ENCODE assay signal across 17 mouse cellular contexts in the genomic region with DNA sequence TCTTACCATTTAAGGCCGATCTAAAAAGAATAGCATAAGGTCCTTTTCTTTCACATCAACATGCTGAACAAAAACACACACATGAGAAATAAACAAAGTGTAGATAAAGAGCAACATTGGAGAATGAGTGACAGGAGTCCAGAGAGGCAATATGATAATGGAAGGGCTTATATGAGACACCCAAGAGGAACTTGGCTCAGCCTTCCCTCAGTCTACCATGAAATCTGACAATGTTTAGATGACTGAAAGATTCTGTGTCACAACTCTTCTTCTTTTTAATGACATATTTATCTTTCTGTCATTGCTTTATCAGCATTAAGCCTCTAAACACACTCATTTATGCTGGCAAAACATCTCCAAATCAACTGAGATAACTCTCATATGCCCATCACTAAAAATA.
"Had no signal": no experiment of that assay in that cellular context is flagged by ENCODE, and none has a peak within 500 bp of the region (broad histone marks: within the 10 kb centered on the region; RNA-seq: fewer than 3 reads in every experiment).

No protein-coding gene starts in this region.

- H3K9me3 ChIP-seq: liver, embryonic 15.5 days; lung, embryonic 15.5 days; megakaryocyte, embryonic 14.5 days; midbrain, embryonic 13.5 days; midbrain, embryonic 15.5 days; neural tube, embryonic 12.5 days; stomach, embryonic 15.5 days had no signal

- H3K27ac ChIP-seq: liver, embryonic 15.5 days; lung, embryonic 15.5 days; macrophage; midbrain, embryonic 13.5 days; midbrain, embryonic 15.5 days; neural tube, embryonic 12.5 days; stomach, embryonic 15.5 days; stomach, postnatal 0 days had no signal

- H3K4me2 ChIP-seq: liver, embryonic 15.5 days; lung, embryonic 15.5 days; midbrain, embryonic 13.5 days; midbrain, embryonic 15.5 days; neural tube, embryonic 12.5 days; stomach, embryonic 15.5 days had no signal

- ATAC-seq: liver, postnatal 0 days; lung, postnatal 0 days; midbrain, embryonic 13.5 days; midbrain, embryonic 15.5 days had no signal

- H3K4me1 ChIP-seq: liver, embryonic 15.5 days; lung, embryonic 15.5 days; megakaryocyte, embryonic 14.5 days; midbrain, embryonic 13.5 days; midbrain, embryonic 15.5 days; neural tube, embryonic 12.5 days; stomach, embryonic 15.5 days had no signal

- H3K36me3 ChIP-seq: liver, embryonic 15.5 days; lung, embryonic 15.5 days; midbrain, embryonic 13.5 days; midbrain, embryonic 15.5 days; neural tube, embryonic 12.5 days; stomach, embryonic 15.5 days had no signal

- H3K9ac ChIP-seq: liver, embryonic 15.5 days; liver, postnatal 0 days; lung, embryonic 15.5 days; midbrain, embryonic 13.5 days; midbrain, embryonic 15.5 days; neural tube, embryonic 12.5 days; stomach, embryonic 15.5 days had no signal

- H3K4me3 ChIP-seq: liver, embryonic 15.5 days; lung, embryonic 15.5 days; megakaryocyte, embryonic 14.5 days; midbrain, embryonic 13.5 days; midbrain, embryonic 15.5 days; neural tube, embryonic 12.5 days; stomach, embryonic 15.5 days had no signal

- H3K27me3 ChIP-seq: liver, embryonic 15.5 days; lung, embryonic 15.5 days; megakaryocyte, embryonic 14.5 days; midbrain, embryonic 13.5 days; midbrain, embryonic 15.5 days; neural tube, embryonic 12.5 days; stomach, embryonic 15.5 days had no signal

- DNase-seq: liver, postnatal 0 days; lung, postnatal 14 days; lung, postnatal 36 days; right cerebral cortex, postnatal 14 days; thymus, adult 2 months; thymus, postnatal 25 days; thymus, postnatal 4 days had no signal
